Mouse (Mus musculus) megakaryocyte, embryonic 14.5 days (primary cell): ENCODE measurements around the gene Lrrc8b. TPM values are rescaled to one million over a fixed set of nuclear protein-coding genes. Genes with fewer than 3 reads are reported as not detected.
A peak's percentile ranks its signal among the peaks of the same experiment; 100 is the strongest.

Source experiments
- H3K27me3 ChIP-seq: replicated peaks from 2 replicates; pipeline ENCODE3; 2012; ENCODE audit warnings: inconsistent platforms
- H3K36me3 ChIP-seq: replicated peaks from 2 replicates; pipeline ENCODE3; 2012; ENCODE audit warnings: low read length, inconsistent platforms, mixed read lengths
- H3K4me1 ChIP-seq: 2 replicates; pipeline ENCODE4 v1.6.1; 2012; ENCODE audit warnings: inconsistent platforms
- H3K4me3 ChIP-seq: replicated peaks from 2 replicates; pipeline ENCODE3; 2012; ENCODE audit warnings: moderate library complexity, mild to moderate bottlenecking, inconsistent platforms
- H3K9me3 ChIP-seq: 2 replicates; pipeline ENCODE4 v1.6.1; 2012; ENCODE audit warnings: inconsistent platforms
- FLI1 ChIP-seq: IDR thresholded peaks from 2 replicates; pipeline ENCODE4 v1.6.1; 2012; ENCODE audit warnings: low read length, inconsistent platforms, mixed read lengths
- GATA1 ChIP-seq: IDR thresholded peaks from 3 replicates; pipeline ENCODE4 v1.6.1; 2012; ENCODE audit warnings: mixed read lengths, low read length, inconsistent platforms, borderline replicate concordance
- polyA plus RNA-seq: library from polyadenylated mRNA; stranded (reverse); fragments of >175 nt; gene quantifications from 2 replicates; pipeline ENCODE4 v1.2.3, GENCODE M21; 2012; ENCODE audit warnings: low replicate concordance; ENCODE audit not compliant: insufficient read depth

Gene Lrrc8b
- polyA plus RNA-seq, 1 experiment, result 1.4 TPM

DNA sequence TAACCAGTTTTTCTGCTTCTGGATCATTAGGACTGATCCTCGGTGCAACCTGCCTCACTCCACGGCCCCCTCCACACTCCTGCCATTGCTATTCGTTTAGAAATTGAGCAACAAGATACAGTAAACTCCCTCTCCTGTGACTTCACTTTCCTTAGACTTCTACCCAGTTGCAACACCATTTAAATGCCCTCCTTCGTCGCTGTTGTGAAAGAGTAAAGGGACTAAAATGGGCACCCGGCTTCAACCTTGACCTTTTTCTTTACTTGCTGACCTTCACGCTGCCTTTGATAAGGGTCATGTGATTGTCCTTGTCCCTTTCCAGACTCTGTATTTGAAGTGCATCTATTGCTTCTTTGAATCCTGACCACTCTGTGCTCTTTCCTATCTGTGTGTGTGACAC lies 2.8 kb downstream of the Lrrc8b start:
- no peaks in the 10 kb centered on the region for H3K27me3 ChIP-seq
- TF ChIP-seq FLI1, result no peak
- no peak for TF ChIP-seq GATA1
- H3K4me1 ChIP-seq, result peaks cover 44% of the 10 kb centered on the region
- peaks cover 29% of the 10 kb centered on the region for H3K36me3 ChIP-seq
- H3K4me3 ChIP-seq, result peak overlapping the region; percentile 46
- no peaks in the 10 kb centered on the region for H3K9me3 ChIP-seq

DNA sequence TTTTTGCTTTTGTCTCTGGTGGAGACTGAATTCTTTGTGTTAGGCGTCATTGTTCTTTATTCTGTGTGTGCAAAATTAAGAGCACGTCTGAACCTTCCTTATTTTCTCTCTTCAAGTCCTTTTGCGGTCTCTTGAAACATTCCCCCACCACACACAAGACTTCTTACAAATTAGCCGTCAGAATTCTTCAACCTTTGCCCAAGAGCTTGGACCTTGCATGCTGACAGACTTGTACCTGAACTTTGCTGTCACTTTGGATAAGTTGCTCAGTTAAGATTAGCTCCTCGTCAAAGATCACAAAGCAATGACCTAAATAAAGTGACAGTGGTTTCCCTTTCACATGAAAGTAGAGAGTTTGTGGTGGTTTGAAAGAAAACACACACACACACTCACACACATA lies 3.3 kb downstream of the Lrrc8b start:
- TF ChIP-seq GATA1 (no peak), FLI1 (no peak)
- peaks cover 41% of the 10 kb centered on the region for H3K4me1 ChIP-seq
- no peaks in the 10 kb centered on the region for H3K9me3 ChIP-seq
- H3K27me3 ChIP-seq, result no peaks in the 10 kb centered on the region
- no peak overlapping the region for H3K4me3 ChIP-seq
- peaks cover 24% of the 10 kb centered on the region for H3K36me3 ChIP-seq

DNA sequence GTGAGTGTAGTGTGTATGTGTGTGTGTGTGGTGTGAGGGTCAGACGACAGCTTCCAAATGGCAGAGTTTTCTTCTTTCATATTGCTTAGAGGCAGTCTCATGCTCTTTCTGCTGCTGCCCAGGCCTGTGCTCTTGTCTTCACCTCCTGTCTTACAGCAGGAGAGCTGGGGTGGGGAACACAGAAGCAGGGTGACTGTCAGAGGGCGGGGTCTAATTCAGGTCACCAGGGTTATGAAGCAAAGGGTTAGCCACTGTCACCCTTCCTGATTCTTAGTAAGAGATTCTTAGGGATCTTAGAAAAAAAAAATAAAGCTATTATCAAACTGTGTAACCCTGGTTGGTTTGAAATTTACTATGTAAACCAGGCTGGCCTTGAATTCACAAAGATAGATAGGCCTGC lies 10.0 kb downstream of the Lrrc8b start:
- Histone ChIP-seq H3K36me3 (peaks cover 41% of the 10 kb centered on the region), H3K9me3 (no peaks in the 10 kb centered on the region), H3K27me3 (no peaks in the 10 kb centered on the region), H3K4me1 (peaks cover 62% of the 10 kb centered on the region), H3K4me3 (no peak overlapping the region)
- TF ChIP-seq FLI1, result no peak
- TF ChIP-seq GATA1, result no peak

DNA sequence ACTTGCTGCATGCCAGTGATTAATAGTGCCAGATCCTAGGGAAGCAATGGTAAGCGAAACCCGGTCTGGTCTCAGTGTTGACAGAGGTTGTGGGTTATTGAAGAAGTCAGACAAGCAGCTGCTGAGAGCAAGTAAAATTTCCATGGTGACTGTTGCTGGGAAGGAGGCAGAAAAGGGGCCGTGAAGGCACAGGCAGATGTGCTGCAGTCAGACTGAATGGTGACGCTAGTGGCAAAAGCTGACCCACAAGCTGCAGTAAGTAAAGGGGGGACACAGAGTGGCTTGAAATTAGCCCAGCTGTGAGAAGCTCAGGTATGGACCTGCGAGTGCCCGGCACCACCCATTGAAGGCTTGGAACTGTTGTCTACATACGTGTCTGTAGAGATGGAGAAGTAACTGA lies 11.8 kb downstream of the Lrrc8b start:
- no peaks in the 10 kb centered on the region for H3K27me3 ChIP-seq
- TF ChIP-seq FLI1, result no peak
- no peak for TF ChIP-seq GATA1
- H3K4me3 ChIP-seq, result peak overlapping the region; percentile 9
- peaks cover 58% of the 10 kb centered on the region for H3K36me3 ChIP-seq
- peaks cover 76% of the 10 kb centered on the region for H3K4me1 ChIP-seq
- 0 out of 2 replicates have a peak, but pooled peaks cover 3% of the 10 kb centered on the region for H3K9me3 ChIP-seq

GRCm38 (mm10) chr5:105428265-105428974 lies 12.8 kb downstream of the Lrrc8b start:
- no peak for TF ChIP-seq GATA1
- TF ChIP-seq FLI1, result no peak
- no peaks in the 10 kb centered on the region for H3K27me3 ChIP-seq
- 0 out of 2 replicates have a peak, but pooled peaks cover 3% of the 10 kb centered on the region for H3K9me3 ChIP-seq
- H3K4me3 ChIP-seq, result peak overlapping the region; percentile 86
- peaks cover 85% of the 10 kb centered on the region for H3K4me1 ChIP-seq
- H3K36me3 ChIP-seq, result peaks cover 64% of the 10 kb centered on the region

GRCm38 (mm10) chr5:105430148-105430547 lies 14.6 kb downstream of the Lrrc8b start:
- Histone ChIP-seq H3K4me1 (peaks cover 95% of the 10 kb centered on the region), H3K4me3 (no peak overlapping the region), H3K9me3 (0 out of 2 replicates have a peak, but pooled peaks cover 3% of the 10 kb centered on the region), H3K36me3 (peaks cover 74% of the 10 kb centered on the region), H3K27me3 (no peaks in the 10 kb centered on the region)
- TF ChIP-seq FLI1, result no peak
- TF ChIP-seq GATA1, result no peak

- TF ChIP-seq GATA1 (no peak), FLI1 (no peak)
- no peaks in the 10 kb centered on the region for H3K9me3 ChIP-seq
- peaks cover 40% of the 10 kb centered on the region for H3K36me3 ChIP-seq
- no peaks in the 10 kb centered on the region for H3K27me3 ChIP-seq
- H3K4me1 ChIP-seq, result peaks cover 97% of the 10 kb centered on the region
- no peak overlapping the region for H3K4me3 ChIP-seq
Measured at GRCm38 (mm10) chr5:105439608-105440007, 24.0 kb downstream of the Lrrc8b start.

DNA sequence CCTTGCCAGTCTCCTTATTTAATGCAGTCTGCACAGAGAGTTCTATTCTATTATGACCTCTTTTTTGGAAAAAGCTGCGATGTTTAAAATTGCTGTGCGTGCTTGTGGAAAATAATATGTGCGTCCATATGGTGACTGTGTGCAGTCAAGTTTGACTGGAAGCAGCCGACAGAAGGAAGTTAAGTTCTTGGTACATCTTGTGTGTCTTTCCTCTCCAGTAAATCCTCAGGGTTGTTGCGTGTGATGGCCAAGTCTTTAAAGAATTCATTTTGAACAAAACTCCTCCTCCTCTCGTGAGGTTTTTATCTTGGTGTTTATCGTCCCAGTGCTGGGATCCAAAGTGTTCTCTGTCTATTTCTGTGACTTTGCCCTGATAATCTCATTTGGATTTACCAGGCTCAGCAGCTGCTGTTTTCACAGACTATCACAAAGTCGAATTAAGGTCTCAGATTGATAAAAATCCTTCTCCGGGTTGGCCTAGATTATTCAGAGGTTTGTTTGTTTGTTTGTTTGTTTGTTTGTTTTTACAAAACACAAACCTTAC lies 25.5 kb downstream of the Lrrc8b start:
- TF ChIP-seq GATA1, result no peak
- TF ChIP-seq FLI1, result no peak
- no peak overlapping the region for H3K4me3 ChIP-seq
- H3K9me3 ChIP-seq, result no peaks in the 10 kb centered on the region
- H3K27me3 ChIP-seq, result no peaks in the 10 kb centered on the region
- H3K4me1 ChIP-seq, result peaks cover 99% of the 10 kb centered on the region
- peaks cover 39% of the 10 kb centered on the region for H3K36me3 ChIP-seq

DNA sequence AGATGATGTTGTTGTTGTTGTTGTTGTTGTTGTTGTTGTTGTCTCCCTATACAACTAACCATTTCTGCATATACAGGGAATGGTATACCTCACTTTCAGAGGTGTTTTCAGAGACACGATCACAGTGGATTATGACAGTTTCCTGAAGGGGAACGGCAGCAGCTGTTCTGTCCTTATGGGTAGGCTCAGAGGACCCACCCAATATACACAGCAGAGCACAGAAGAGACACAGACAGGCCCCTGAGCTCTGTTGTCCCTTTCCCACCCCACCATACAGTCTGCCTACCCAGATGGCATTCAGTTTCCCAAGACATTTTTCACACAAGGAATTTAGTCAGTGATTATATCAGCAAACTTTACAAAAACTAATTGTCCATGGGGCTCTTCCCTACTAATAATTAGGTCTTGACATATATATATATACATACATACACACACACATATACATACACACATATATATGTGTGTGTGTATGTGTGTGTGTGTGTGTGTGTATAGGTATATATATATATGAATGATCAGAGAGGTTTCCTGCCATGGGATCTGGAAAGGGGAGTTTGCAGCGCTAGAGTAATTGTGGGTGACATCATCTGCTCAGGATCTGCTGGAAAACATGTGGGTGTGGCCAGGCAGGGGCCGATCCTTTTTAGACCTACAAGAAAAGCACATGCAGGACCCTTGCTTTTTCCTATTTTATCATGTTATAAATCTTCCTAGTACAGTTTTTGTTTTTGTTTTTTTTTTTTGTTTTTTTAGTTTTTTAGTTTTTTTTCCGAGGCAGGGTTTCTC lies 26.8 kb downstream of the Lrrc8b start:
- no peaks in the 10 kb centered on the region for H3K9me3 ChIP-seq
- peaks cover 88% of the 10 kb centered on the region for H3K4me1 ChIP-seq
- TF ChIP-seq FLI1 (no peak), GATA1 (no peak)
- H3K4me3 ChIP-seq, result peak overlapping the region; percentile 50
- H3K27me3 ChIP-seq, result no peaks in the 10 kb centered on the region
- H3K36me3 ChIP-seq, result peaks cover 35% of the 10 kb centered on the region

GRCm38 (mm10) chr5:105443057-105443815 lies 27.7 kb downstream of the Lrrc8b start:
- Histone ChIP-seq H3K36me3 (peaks cover 26% of the 10 kb centered on the region), H3K4me1 (peaks cover 79% of the 10 kb centered on the region), H3K27me3 (no peaks in the 10 kb centered on the region), H3K4me3 (peak overlapping the region; percentile 84), H3K9me3 (no peaks in the 10 kb centered on the region)
- no peak for TF ChIP-seq GATA1
- no peak for TF ChIP-seq FLI1
